Mouse (Mus musculus): ENCODE results near the gene Mre11a. TPM values are rescaled to one million over a fixed set of nuclear protein-coding genes. Genes with fewer than 3 reads are reported as not detected.
A peak's percentile ranks its signal among the peaks of the same experiment; 100 is the strongest.

Mre11a gene
- 10 to 100 TPM; 12.2 to 21.4 (median 15.8) TPM for total RNA-seq (2022)

DNA sequence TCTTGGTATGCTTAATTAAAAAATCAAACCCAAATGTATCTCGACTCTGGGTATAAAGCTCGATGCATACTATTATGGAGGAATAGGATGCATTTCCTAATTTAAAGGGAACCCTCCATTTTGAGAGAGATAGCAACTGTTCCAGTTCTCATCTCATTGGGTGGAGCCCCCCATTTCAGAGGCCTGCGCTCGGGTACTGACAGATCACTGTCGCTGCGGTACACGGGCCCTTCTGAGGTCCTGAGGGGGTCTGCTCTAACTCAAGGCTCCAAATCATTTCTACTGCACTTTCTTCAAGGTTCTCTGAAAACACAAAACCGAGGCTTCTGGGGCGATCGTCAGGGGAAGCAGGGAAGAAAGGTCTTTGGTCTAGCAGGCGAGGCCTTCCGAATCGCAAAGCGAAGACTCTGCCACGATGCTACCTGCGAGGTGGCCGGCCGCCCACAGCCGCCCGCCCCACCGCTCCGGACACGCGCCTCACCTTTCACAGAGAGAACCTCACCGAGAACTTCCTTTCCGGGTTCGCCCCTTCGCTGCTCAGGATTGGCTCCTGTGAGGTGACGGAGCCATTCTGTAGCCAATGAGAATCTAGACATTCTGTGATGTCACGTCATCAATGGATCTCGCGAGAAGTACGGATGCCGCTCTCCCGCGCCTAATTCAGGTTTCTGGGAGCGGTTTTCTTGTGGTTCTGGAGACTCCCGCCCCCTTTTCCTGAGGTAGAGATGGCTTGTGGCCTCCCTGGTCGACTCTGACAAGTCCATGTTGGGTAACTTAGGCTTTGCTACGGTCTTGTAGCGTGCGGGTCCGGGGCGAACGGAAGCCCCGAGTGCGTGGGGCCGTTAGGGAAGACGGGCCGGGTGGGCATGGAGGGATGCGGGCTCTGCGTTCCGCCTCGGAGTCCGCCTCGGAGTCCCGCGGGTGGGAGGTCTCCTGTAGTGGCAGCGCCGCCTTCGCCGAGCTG lies at the start of gene Mre11a, which contains the start of gene Ankrd49:
TSS of gene Mre11a (plus strand) at position 616 of the 964 bp plus-strand sequence.
TSS of gene Ankrd49 (minus strand) at position 818 of the 964 bp plus-strand sequence.
- DNase-seq (ENCODE audit: low spot score in 2 of 2): peak; percentile 93

DNA sequence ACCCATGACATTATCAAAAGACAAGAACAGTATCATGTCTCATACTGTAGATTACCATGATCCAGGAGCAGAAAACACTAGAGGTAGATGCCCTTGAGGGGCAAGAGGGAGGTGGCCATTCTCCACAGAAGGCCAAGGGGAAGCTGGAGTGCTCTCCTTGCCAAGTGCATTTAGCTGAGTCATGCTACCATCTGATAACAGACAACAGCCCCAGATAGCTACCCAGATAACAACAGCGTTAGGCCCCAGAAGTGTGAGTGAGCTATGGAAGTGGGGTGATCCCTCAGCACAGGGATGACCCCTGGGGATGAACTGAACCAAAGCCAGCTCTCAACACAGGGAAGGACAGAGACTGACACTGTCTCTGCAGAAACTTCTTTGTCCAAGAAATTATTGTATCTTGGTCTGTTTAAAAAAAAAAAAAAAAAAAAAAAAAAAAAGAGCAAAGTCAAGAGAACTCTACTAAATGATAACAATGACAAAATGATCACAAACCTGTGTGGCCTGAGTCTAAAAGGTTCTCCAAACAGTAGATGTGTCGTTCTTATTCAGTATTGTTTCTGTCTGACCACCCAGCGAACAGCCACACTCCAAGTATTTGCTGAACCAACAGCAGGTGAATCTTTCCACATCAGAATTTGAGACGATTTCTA lies 44.8 kb upstream of the Mre11a start:
- no peak for DNase-seq (ENCODE audit: low spot score in 2 of 2)

DNA sequence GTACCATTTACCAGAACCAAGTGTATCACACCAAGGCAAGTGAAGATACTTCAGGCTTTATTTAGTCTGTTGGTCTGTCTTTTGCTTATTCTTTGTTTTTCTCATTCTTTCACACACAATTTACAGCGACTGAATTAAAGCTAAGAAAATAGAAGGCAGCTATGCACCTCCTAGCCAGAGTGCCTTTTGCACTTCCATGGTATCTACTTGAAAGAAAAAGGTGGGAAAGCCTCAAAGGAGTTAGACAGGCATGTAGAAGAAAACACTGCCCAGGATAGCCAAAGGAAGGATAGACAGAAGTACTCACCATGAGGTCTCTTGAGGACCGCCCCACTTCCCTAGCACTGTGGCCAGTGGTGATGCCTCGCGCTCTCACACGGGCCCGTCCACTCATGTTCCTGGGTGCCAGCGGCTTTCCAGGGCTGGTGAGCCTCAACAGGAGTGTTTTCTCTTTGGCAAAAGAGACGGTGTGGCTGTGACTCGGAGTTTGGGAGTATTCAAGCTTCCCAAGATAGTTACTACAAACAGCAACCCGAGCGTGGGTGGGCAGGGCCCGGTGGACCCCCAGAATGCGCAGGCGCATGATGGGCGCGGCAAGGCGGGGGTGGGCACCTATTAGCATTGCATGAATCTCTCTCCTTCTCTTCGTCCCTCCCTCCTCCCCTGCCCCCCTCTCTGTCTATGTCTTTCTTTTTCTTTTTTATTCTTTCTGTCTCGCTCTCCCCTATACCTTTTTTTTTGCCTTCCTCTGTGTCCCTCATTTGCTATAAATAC lies 44.1 kb upstream of the Mre11a start, which contains the start of gene Piwil4:
TSS of gene Piwil4 (minus strand) at position 583 of the 774 bp plus-strand sequence.
- no peak for DNase-seq (ENCODE audit: low spot score in 2 of 2)

DNA sequence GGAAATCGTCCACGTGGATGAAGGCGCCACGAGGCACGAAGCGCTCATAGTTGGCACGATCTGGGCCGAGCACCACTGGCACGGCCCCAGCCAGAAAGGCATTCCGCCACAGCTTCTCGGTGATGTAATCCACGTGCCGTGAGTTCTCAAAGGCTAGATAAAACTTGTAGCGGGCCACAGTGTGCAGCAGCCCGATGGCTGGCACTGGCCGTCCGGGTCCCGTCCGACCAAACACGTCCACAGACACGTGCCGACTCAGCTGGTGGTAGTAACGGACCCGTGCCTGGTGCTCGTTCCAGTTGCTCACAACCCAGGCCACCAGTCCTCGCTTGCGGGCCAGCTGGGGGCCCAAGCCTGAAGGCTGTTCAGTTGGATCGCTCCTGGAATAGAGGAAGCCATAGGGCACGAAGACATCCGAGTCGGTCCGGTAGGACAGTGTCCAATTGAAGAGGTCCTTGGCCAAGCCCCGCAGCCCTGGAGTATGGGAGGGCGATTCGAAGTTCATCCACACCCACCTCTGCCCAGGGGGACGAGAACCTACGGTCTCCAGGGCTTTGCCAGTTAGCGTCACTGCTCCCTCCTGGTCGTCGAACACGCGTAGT lies 33.5 kb upstream of the Mre11a start:
- no peak for DNase-seq (ENCODE audit: low spot score in 2 of 2)

DNA sequence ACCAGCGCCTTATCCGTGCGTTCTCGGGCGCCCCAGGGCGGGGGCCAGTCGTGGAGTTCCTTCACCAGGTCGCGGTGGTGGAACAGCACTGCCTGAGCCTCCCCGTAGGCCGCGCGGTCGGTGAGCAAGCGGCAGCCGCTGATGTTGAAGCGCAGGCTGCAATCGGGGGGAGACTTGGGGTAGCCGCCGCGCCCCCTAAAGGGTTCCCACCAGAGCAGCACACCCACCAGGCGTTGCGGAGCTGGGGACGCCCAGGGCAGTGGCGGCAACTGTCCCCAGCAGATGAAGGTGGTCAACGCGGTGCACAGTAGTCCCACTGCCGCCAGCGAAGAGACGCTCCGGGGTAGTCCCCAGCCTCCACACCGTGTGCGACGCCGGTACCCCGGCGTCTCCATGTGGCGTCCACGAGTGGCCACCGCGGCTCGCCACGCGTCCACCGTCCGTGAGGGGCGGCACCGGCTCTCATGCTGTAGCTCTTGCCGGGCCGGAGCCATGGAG lies 32.9 kb upstream of the Mre11a start:
- DNase-seq (ENCODE audit: low spot score in 2 of 2): no peak

DNA sequence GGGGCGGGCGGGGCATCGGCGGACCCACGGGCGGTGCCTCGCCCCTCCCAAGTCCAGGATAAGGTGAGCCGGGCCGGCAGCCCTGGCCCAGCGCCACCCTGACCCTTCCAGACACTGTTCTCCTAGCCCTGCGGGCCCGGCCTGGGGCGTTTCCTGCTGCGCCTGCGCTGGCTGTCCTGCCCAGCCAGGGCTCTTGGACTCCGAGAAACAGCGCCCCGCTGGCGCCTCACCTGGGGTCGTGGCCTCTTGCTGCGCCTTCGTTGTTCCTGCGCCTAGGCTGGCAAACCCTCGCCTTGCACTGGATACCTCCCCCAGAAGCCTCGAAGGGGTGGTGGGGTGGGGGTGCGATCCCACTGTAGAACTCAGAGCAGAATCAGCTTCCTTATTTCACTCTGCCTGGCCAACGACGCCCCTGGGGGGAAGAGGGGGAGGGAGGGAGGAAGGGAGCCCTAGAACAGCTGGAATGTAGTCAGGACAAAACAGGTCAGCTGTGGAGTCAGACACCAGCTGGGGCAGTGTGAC lies 32.4 kb upstream of the Mre11a start, which contains the start of gene Fut4:
TSS of gene Fut4 (minus strand) at position 393 of the 522 bp plus-strand sequence.
- DNase-seq (ENCODE audit: low spot score in 2 of 2): no peak

DNA sequence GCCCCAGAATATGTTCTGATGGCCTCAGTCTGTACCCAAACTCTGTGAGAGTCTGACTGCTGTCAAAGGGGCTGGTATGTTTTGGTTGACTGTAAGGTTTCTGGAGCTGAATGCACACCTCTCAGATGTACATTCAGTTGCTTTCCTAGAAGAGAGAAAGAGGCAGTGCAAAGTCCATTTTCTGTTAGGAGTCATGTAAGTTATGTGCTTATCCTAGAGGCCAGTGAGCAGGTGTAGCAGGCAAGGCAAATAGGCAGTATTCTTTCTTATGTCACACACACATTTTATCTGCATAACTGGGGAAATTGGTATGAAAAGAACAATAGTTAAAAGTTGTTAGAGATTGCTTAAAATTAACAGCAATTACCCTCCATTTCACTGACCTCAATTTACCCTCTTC lies 30.5 kb upstream of the Mre11a start:
- DNase-seq (ENCODE audit: low spot score in 2 of 2): no peak

DNA sequence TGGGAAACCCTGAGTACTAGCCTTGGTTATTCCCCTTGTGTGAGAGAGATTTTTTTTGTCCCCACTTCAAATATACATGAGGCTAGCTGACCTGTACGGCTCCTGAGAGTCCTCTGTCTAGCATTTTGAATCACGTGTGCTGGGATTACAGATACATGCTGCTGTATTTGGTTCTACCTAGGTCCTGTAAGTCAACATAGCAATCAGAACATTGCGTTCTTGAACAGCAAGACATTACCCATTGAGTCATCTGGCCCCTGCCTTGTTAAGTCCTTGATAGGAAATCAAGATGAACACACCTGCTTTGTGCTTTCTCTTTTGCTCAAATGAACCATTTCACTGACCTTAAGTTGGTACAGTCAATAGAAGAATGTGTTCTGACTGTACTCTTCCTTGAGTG lies 30.0 kb upstream of the Mre11a start:
- DNase-seq (ENCODE audit: low spot score in 2 of 2): no peak

DNA sequence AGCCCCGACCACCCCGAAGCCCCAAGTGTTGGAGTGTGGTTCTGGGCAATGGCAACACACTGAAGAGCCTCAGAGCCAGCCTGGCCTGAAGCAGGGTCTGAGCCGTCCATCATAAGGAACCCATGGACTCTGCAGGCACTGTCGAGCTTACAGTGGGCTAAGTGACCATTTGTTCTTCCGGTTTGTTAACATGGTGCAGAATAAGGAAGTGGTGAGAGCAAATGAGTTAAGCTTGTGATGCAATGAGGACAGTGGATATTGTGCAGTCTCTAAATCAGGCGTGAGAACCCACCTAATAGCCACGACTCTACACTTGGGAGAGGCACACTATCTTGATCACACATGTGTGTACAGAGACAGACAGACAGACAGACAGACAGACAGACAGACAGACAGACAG lies 25.9 kb upstream of the Mre11a start:
- no peak for DNase-seq (ENCODE audit: low spot score in 2 of 2)

DNA sequence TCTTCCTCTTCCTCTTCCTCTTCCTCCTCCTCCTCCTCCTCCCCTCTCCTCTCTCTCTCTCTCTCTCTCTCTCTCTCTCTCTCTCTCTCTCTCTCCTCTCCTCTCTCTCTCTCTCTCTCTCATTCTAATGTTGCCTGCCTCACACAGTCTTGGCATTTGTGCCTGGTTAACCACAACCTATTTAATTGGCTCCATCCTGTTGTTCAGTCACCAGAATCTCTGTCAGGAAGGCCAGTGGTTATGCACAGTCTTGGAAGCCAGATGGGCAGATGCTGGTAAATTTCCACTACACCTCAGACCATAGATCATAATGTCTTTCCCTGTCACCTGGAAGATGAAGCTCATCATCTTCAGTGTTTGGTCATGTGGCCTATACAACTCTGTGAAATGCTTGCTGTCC lies 25.2 kb upstream of the Mre11a start:
- DNase-seq (ENCODE audit: low spot score in 2 of 2): no peak

DNA sequence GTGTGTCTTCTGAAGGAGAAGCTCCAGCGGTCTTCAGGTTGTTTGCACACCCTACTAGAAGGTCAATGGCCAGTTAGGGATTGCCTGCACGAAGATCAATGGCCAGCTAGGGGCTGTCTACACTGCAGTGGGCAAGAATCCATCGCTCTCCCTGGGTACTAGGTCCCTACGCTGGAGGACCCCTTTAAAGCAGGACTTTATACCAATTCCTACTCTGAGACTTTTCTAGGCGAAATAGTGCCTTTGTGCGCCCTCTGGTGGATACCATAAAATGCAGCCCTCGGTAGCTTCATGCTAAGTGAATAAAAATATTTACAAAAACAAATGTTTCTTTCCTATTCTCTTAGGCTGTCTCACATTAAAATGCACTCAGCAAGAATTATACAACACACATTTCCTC lies 19.7 kb upstream of the Mre11a start:
- DNase-seq (ENCODE audit: low spot score in 2 of 2): peak in 1 of 2 experiments; percentile 47

DNA sequence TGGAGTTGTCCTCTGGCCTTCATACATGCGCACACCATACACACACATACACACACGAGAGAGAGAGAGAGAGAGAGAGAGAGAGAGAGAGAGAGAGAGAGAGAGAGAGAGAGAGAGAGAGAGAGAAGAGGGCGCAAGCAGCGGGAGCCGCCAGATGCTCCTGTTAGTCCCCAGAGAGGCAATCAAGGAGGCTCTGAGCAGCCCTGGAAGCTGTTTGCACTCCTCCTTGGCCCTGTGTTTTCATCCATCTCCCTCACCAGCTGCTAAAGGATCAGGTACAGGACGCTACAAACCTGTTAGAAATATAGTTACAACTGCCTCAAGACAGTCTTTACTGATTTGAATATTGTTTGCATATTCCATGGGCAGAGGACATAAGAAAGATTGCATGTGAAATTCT lies 14.6 kb upstream of the Mre11a start:
- no peak for DNase-seq (ENCODE audit: low spot score in 2 of 2)

DNA sequence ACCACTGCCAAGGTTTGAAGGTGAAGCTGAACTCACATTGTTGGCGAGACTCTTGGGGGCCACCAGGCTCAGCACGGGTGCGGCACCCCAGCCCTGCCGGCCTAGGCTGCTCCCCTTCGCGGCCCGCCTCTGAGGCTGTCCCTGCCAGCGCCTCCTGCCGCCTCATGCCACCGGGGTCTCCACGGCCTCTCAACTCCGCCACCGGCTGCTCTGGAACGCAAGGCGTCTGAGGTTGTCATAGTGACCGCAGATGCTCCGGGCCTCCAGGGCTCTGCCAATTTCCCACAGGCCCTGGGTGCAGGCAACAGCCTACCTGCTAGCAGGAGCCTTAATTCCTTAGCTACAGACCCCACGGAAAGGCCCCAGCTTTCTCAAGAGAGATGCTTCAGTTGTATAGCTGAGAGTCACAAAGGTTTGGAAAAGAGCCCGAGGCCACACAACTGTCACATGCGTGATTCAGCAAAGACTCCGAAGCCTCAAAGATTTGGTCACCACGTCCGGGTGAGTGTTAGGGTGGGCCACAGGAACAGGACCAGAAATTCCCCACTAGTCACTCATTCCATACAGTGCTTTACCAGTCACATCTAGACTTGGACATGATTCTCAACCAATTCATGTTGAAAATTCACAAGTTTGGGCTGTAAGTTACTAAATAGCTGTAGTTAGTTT lies 13.5 kb upstream of the Mre11a start, which contains the start of gene 1700012B09Rik:
TSS of gene 1700012B09Rik (minus strand) at position 228 of the 669 bp plus-strand sequence.
- no peak for DNase-seq (ENCODE audit: low spot score in 2 of 2)

DNA sequence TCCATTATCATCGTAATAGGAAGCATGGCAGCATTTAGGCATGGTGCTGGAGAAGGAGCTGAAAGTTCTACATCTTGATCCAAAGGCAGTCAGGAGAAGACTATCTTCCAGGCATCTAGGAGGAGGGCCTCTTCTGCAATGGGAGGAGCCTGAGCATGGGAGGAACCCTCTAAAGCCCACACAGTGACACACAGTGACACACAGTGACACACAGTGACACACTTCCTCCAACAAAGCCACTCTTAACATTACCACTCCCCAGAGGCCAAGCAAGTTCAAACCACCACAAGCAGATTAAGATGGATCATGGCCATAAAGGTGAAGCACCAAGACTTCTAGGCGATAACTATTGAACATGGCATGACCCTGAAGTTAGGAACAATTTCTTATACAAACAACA lies 12.4 kb upstream of the Mre11a start:
- DNase-seq (ENCODE audit: low spot score in 2 of 2): no peak

DNA sequence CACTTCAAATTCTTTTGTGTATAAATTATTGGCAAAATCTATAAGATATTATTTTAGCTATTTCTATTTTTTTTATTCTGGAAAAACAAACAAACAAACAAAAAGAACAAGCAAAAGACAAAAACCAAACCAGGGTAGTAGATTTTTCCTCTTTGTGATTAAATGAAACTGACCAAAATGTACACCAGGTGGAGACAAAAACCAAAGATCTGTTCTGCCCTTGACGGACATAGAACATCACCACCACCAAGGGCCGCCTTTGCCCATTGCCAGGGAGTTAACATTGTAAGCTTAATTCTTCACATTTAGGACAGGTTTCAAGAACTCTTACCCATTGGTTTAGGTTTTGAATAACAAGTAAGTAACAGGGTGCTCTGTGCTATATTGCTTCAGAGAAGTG lies 10.6 kb upstream of the Mre11a start:
- no peak for DNase-seq (ENCODE audit: low spot score in 2 of 2)

DNA sequence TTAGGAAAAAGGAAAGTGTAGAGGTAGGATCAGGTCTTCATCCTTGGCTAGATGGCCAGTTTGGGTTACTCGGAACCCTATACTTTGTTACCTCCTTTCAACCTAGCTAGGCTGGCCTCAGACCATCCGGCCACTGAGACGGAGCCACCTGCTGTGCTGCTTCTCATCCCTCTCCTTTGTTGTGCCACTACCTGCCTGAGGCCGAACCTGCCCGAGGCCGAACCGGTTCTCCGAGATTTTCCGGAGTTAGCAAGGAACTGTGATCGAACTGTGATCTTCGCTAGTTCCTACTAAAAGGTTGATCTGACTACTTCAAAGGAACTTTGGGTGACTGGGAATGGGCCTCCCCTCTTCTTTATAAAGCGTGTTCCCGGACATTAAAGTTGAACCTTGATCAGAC lies 6.1 kb upstream of the Mre11a start:
- no peak for DNase-seq (ENCODE audit: low spot score in 2 of 2)

DNA sequence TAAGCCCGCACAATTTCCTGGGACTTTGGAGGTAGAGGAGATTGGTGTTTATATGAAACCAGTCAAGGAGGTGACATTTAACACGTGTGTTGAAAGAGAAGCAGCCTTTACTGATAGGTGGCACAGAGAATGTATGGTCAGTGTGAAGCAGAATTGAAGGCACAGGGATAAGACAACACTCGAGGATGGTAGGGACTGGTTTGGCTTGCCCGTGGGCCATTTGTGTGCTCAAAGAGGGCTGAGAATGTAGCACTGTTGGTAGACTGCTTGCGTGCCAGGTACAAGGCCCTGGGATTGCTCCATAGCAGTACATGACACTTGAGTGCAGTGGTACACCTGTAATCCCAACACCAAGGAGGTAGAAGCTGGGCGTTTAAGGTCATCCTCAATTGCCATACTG lies 2.9 kb downstream of the Mre11a start:
- no peak for DNase-seq (ENCODE audit: low spot score in 2 of 2)

DNA sequence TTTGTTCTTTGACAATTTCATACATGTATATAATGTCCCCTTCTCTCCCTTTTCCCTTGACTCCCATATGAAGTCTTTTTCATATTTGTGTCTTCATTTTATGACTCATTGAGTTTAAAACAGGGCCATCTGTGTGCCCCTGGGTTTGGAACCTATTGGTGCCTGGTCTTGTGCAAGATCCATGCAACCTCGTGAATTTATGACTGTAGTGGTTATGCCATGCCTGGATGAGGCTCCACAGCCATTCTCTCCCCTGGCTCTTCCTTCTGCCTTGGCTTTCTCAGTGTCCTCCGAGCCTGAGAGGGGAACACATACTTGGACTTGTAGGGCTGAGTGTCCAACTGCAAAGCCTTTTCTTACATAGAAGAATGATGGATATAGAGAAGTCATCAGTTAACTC lies 21.3 kb downstream of the Mre11a start:
- no peak for DNase-seq (ENCODE audit: low spot score in 2 of 2)

DNA sequence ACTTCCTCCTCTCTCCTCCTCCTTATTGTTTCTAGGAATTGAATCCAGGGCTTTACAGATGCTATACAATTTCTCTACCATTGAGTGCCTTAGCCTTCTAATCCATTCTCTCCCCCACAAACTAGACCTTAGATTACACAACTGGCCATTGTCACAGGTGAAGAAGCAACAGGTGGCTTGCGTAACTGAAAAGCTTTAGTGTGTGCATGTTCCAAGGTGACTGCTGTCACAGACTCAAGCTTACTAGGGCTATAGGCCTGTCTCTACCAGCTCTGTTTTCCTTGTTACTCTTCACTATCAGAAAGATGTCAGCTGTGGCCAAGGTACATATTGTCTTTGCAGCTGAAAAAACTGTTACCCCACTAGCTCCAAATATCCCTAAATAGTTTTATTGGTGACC lies 22.3 kb downstream of the Mre11a start:
- DNase-seq (ENCODE audit: low spot score in 2 of 2): no peak

DNA sequence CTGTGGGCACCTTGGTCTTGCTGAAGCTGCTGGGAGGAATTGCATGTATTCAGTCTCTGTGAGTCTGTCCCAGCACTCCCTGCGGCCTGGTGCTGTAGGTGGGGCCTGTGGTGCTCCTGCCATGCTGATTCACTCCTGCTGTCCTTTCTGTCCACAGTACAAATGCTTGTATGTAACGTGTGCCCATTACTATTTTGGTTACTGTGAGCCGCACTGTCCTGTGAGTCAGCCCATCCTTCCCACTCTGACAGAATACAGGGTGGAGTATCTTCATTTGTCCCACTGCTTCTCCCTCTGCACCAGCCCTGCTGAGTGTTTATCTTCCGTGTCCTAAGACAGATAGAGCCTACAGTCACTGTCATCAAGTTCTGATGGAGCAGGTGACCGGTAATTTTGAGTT lies 25.7 kb downstream of the Mre11a start:
- peak; percentile 5 to 8 for DNase-seq (ENCODE audit: low spot score in 2 of 2)
